8 mouse cellular contexts compared by ENCODE assay signal in genomic region chr19:47014159-47014446, GRCm38 (mm10). TPM values are rescaled to one million over a fixed set of nuclear protein-coding genes. Genes with fewer than 3 reads are reported as not detected.
DNase-seq lines count a peak whose midpoint lies in the region; ATAC-seq and TF ChIP-seq lines count a peak whose summit lies in the region.
"Had no signal": no experiment of that assay in that cellular context is flagged by ENCODE, and none has a peak within 500 bp of the region (broad histone marks: within the 10 kb centered on the region; RNA-seq: fewer than 3 reads in every experiment).

No protein-coding gene starts in this region.

- no peak for TF ChIP-seq EP300 in stomach, postnatal 0 days (optimal IDR thresholded peaks at IDR 0.05)

- no peaks in the 10 kb centered on the region for H3K36me3 ChIP-seq in lung, embryonic 16.5 days (ENCODE audit: control insufficient read depth, insufficient read depth, low read length)
- H3K36me3 ChIP-seq in forebrain, postnatal 0 days (ENCODE audit: insufficient read depth), result no peaks in the 10 kb centered on the region
- no peaks in the 10 kb centered on the region for H3K36me3 ChIP-seq in liver, embryonic 13.5 days
- no peaks in the 10 kb centered on the region for H3K36me3 ChIP-seq in stomach, postnatal 0 days (ENCODE audit: control insufficient read depth, insufficient read depth, low read length)

- WGBS in lung, embryonic 16.5 days, result under 1% methylated on average over 11 of the region's 11 CpGs
- WGBS in forebrain, postnatal 0 days, result under 1% methylated on average over 11 of the region's 11 CpGs
- 3% methylated on average over 11 of the region's 11 CpGs for WGBS in liver, embryonic 13.5 days (ENCODE audit: insufficient replicate concordance)
- 5% methylated on average over 11 of the region's 11 CpGs for WGBS in stomach, postnatal 0 days

- no peak for ATAC-seq in lung, embryonic 16.5 days (ENCODE audit: low read depth)
- ATAC-seq in forebrain, postnatal 0 days, result peak; percentile 23
- no peak for ATAC-seq in liver, embryonic 13.5 days (ENCODE audit: low read depth)
- ATAC-seq in stomach, postnatal 0 days (ENCODE audit: low FRiP score, low TSS enrichment), result no peak

- no peaks in the 10 kb centered on the region for H3K9me3 ChIP-seq in lung, embryonic 16.5 days (ENCODE audit: control insufficient read depth, low read length)
- no peaks in the 10 kb centered on the region for H3K9me3 ChIP-seq in forebrain, postnatal 0 days (ENCODE audit: low read length)
- no peaks in the 10 kb centered on the region for H3K9me3 ChIP-seq in liver, embryonic 13.5 days (replicated peaks)
- no peaks in the 10 kb centered on the region for H3K9me3 ChIP-seq in stomach, postnatal 0 days (ENCODE audit: control insufficient read depth, low read length)

- H3K9ac ChIP-seq in lung, embryonic 16.5 days (ENCODE audit: low read length), result no peak overlapping the region
- peak overlapping the region; percentile 96 for H3K9ac ChIP-seq in forebrain, postnatal 0 days
- H3K9ac ChIP-seq in liver, embryonic 13.5 days, result no peak overlapping the region
- no peak overlapping the region for H3K9ac ChIP-seq in stomach, postnatal 0 days (ENCODE audit: low read length)

- peak overlapping the region; percentile 51; the same call in 1 of the 2 replicates for H3K4me3 ChIP-seq in lung, embryonic 16.5 days (ENCODE audit: low read length)
- peak overlapping the region; percentile 88 for H3K4me3 ChIP-seq in forebrain, postnatal 0 days (ENCODE audit: low read depth, low read length)
- peak overlapping the region; percentile 52 for H3K4me3 ChIP-seq in liver, embryonic 13.5 days (replicated peaks)
- H3K4me3 ChIP-seq in stomach, postnatal 0 days (ENCODE audit: low read depth, low read length), result peak overlapping the region; percentile 40

- H3K27me3 ChIP-seq in lung, embryonic 16.5 days (ENCODE audit: control insufficient read depth, insufficient read depth, low read depth, low read length), result peaks cover 55% of the 10 kb centered on the region
- no peaks in the 10 kb centered on the region for H3K27me3 ChIP-seq in forebrain, postnatal 0 days (ENCODE audit: insufficient read depth, low read length)
- peaks cover 92% of the 10 kb centered on the region for H3K27me3 ChIP-seq in liver, embryonic 13.5 days
- H3K27me3 ChIP-seq in stomach, postnatal 0 days (ENCODE audit: control insufficient read depth, insufficient read depth, low read length), result peaks cover 19% of the 10 kb centered on the region

- no peak for TF ChIP-seq CTCF in forebrain, postnatal 0 days (IDR thresholded peaks at IDR 0.05; ENCODE audit: low read depth)
- TF ChIP-seq CTCF in stomach, postnatal 0 days (IDR thresholded peaks at IDR 0.05; ENCODE audit: low read depth), result no peak

- H3K4me1 ChIP-seq in lung, embryonic 16.5 days (replicated peaks; ENCODE audit: control insufficient read depth, insufficient read depth, low read length), result peaks cover 16% of the 10 kb centered on the region
- peaks cover 4% of the 10 kb centered on the region; the same call in 1 of the 2 replicates for H3K4me1 ChIP-seq in forebrain, postnatal 0 days (ENCODE audit: insufficient read depth)
- H3K4me1 ChIP-seq in liver, embryonic 13.5 days (replicated peaks), result peaks cover 17% of the 10 kb centered on the region
- peaks cover 3% of the 10 kb centered on the region; the same call in 1 of the 2 replicates for H3K4me1 ChIP-seq in stomach, postnatal 0 days (replicated peaks; ENCODE audit: control insufficient read depth, insufficient read depth)

- peak overlapping the region; percentile 75 for H3K4me2 ChIP-seq in lung, embryonic 16.5 days (ENCODE audit: low read depth, low read length)
- H3K4me2 ChIP-seq in forebrain, postnatal 0 days (ENCODE audit: low read depth), result peak overlapping the region; percentile 66
- peak overlapping the region; percentile 64 for H3K4me2 ChIP-seq in liver, embryonic 13.5 days
- peak overlapping the region; percentile 67 for H3K4me2 ChIP-seq in stomach, postnatal 0 days (replicated peaks; ENCODE audit: low read depth)

- DNase-seq in lung, postnatal 25 days (ENCODE audit: low spot score), result no peak
- DNase-seq in forebrain, postnatal 0 days, result no peak
- DNase-seq in liver, embryonic 13.5 days, result no peak
- no peak for DNase-seq in stomach, postnatal 0 days (ENCODE audit: low spot score)
- DNase-seq in layer of hippocampus, adult 18-20 months (ENCODE audit: low spot score in 2 of 2), result no peak
- DNase-seq in ovary, postnatal 10 days (ENCODE audit: low spot score), result no peak

- no peak overlapping the region for H3K27ac ChIP-seq in lung, embryonic 16.5 days (ENCODE audit: low read length)
- peak overlapping the region; percentile 99 for H3K27ac ChIP-seq in forebrain, postnatal 0 days (ENCODE audit: low read depth, low read length)
- H3K27ac ChIP-seq in liver, embryonic 13.5 days, result no peak overlapping the region
- no peak overlapping the region for H3K27ac ChIP-seq in stomach, postnatal 0 days (replicated peaks)

RNA-seq across cellular contexts. Expression of gene Ina, which starts 0.4 kb away (rescaled TPM):
- polyA plus RNA-seq in lung, embryonic 16.5 days (2015; fragmentation: Nextera tagmentation; extraction: Ambion mirVana), result 0.51 and 1.2 TPM in 2 replicates
- 115 and 156 TPM in 2 replicates for total RNA-seq in forebrain, postnatal 0 days (2014; rRNA removed)
- polyA plus RNA-seq in forebrain, postnatal 0 days (2015; fragmentation: Nextera tagmentation; extraction: Ambion mirVana), result 189 and 260 TPM in 2 replicates
- polyA plus RNA-seq in liver, embryonic 13.5 days (2015; fragmentation: Nextera tagmentation; extraction: Ambion mirVana), result 0.58 and 0.71 TPM in 2 replicates
- 3.5 and 4.2 TPM in 2 replicates for polyA plus RNA-seq in stomach, postnatal 0 days (2015; fragmentation: Nextera tagmentation; extraction: Ambion mirVana)
- total RNA-seq in layer of hippocampus, adult 18-20 months (2021), result 100 to 1,000 TPM; 183 to 187 TPM
- total RNA-seq: hematopoietic stem cell, adult 5-6 weeks had no signal

RNA-seq across cellular contexts. Expression of gene Nt5c2, which starts 0.8 kb away (rescaled TPM):
- polyA plus RNA-seq in lung, embryonic 16.5 days (2015; fragmentation: Nextera tagmentation; extraction: Ambion mirVana), result 87.7 and 92.2 TPM in 2 replicates
- total RNA-seq in forebrain, postnatal 0 days (2014; rRNA removed), result 51.8 and 69.5 TPM in 2 replicates
- 74.1 and 80.4 TPM in 2 replicates for polyA plus RNA-seq in forebrain, postnatal 0 days (2015; fragmentation: Nextera tagmentation; extraction: Ambion mirVana)
- 61.0 and 69.1 TPM in 2 replicates for polyA plus RNA-seq in liver, embryonic 13.5 days (2015; fragmentation: Nextera tagmentation; extraction: Ambion mirVana)
- 59.4 and 70.9 TPM in 2 replicates for polyA plus RNA-seq in stomach, postnatal 0 days (2015; fragmentation: Nextera tagmentation; extraction: Ambion mirVana)
- total RNA-seq in layer of hippocampus, adult 18-20 months (2021), result 10 to 100 TPM; 75.5 to 78.5 TPM

RNA-seq across cellular contexts. Expression of gene Pcgf6, which starts 36.6 kb away (rescaled TPM):
- 13.0 and 14.4 TPM in 2 replicates for polyA plus RNA-seq in lung, embryonic 16.5 days (2015; fragmentation: Nextera tagmentation; extraction: Ambion mirVana)
- total RNA-seq in forebrain, postnatal 0 days (2014; rRNA removed), result 29.9 and 33.3 TPM in 2 replicates
- polyA plus RNA-seq in forebrain, postnatal 0 days (2015; fragmentation: Nextera tagmentation; extraction: Ambion mirVana), result 13.7 and 20.9 TPM in 2 replicates
- 11.3 and 13.7 TPM in 2 replicates for polyA plus RNA-seq in liver, embryonic 13.5 days (2015; fragmentation: Nextera tagmentation; extraction: Ambion mirVana)
- polyA plus RNA-seq in stomach, postnatal 0 days (2015; fragmentation: Nextera tagmentation; extraction: Ambion mirVana), result 9.8 and 10.1 TPM in 2 replicates
- 10 to 100 TPM; 19.8 to 20.8 TPM for total RNA-seq in layer of hippocampus, adult 18-20 months (2021)

RNA-seq across cellular contexts. Expression of gene Taf5, which starts 53.4 kb away (rescaled TPM):
- polyA plus RNA-seq in lung, embryonic 16.5 days (2015; fragmentation: Nextera tagmentation; extraction: Ambion mirVana), result 3.5 and 4.5 TPM in 2 replicates
- total RNA-seq in forebrain, postnatal 0 days (2014; rRNA removed), result 12.9 and 16.0 TPM in 2 replicates
- 3.0 and 3.6 TPM in 2 replicates for polyA plus RNA-seq in forebrain, postnatal 0 days (2015; fragmentation: Nextera tagmentation; extraction: Ambion mirVana)
- 4.3 TPM in 2 replicates for polyA plus RNA-seq in liver, embryonic 13.5 days (2015; fragmentation: Nextera tagmentation; extraction: Ambion mirVana)
- 1.6 and 1.8 TPM in 2 replicates for polyA plus RNA-seq in stomach, postnatal 0 days (2015; fragmentation: Nextera tagmentation; extraction: Ambion mirVana)
- 1 to 10 TPM; 6.9 to 7.0 TPM for total RNA-seq in layer of hippocampus, adult 18-20 months (2021)

Comparison
In these comparisons a context has a peak if more than half of its experiments do, and no peak if none do; other contexts are left out.
1. RNA of gene Ina, which starts 0.4 kb away (polyA plus RNA-seq): 189 to 260 TPM in forebrain, postnatal 0 days; 3.5 to 4.2 TPM in stomach, postnatal 0 days, 0.58 to 0.71 TPM in liver, embryonic 13.5 days and 0.51 to 1.2 TPM in lung, embryonic 16.5 days; every median in the first group is over 10 times any median in the second.
2. Peak in every context shown above with its lines, with median percentiles within 50 percentile points of each other: H3K4me2 ChIP-seq and H3K4me3 ChIP-seq.